Mouse (Mus musculus): ENCODE data around the gene Sesn2. TPM values are rescaled to one million over a fixed set of nuclear protein-coding genes. Genes with fewer than 3 reads are reported as not detected.
A peak's percentile ranks its signal among the peaks of the same experiment; 100 is the strongest.
"Not testable (repeated sequence)": the region's sequence is repeated elsewhere in the genome, so short reads cannot be mapped to it uniquely, and the experiment has no call there.

Gene Sesn2
- total RNA-seq, 2 experiments from 2014 or later, result 2.0 to 2.8 TPM

DNA sequence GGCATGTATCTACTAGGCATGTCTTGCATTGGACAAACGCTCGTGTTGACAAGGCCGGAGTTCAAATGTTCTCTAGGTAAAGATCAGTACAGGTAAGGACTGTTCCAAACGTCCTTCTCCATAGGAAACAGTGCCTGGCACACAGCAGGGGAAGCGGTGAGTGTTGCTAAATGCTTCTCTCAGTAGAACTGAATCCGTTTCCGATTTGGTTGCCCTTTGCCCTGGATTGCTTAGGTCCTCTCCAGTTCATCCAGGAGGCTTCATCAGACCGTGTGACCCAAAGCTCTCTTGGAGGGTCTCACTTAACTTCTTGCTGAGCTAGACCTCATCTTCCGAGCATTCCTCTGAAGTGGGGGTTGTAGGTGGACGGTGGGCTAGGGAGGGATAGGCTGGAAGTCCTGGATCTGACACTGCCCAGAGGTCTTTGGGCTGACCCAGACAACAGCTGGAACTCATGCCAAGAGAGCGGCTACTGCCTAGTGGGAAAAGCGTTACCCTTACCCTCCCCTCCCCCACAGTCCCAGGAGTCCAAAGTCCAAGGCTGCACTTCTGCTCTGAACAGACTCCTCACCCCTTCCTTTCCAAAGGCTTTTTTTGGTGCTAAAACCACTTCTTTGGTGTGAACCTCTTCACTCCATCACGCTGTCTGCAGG lies 27.2 kb downstream of the Sesn2 start:
- no peak for DNase-seq (ENCODE audit: low spot score in 2 of 2)

GRCm38 (mm10) chr4:132482104-132482503 lies 28.2 kb downstream of the Sesn2 start:
- DNase-seq (ENCODE audit: low spot score in 2 of 2), result not testable (repeated sequence)

- no peak for DNase-seq (ENCODE audit: low spot score in 2 of 2)
Observed at GRCm38 (mm10) chr4:132477833-132478232, 32.5 kb downstream of the Sesn2 start.

DNA sequence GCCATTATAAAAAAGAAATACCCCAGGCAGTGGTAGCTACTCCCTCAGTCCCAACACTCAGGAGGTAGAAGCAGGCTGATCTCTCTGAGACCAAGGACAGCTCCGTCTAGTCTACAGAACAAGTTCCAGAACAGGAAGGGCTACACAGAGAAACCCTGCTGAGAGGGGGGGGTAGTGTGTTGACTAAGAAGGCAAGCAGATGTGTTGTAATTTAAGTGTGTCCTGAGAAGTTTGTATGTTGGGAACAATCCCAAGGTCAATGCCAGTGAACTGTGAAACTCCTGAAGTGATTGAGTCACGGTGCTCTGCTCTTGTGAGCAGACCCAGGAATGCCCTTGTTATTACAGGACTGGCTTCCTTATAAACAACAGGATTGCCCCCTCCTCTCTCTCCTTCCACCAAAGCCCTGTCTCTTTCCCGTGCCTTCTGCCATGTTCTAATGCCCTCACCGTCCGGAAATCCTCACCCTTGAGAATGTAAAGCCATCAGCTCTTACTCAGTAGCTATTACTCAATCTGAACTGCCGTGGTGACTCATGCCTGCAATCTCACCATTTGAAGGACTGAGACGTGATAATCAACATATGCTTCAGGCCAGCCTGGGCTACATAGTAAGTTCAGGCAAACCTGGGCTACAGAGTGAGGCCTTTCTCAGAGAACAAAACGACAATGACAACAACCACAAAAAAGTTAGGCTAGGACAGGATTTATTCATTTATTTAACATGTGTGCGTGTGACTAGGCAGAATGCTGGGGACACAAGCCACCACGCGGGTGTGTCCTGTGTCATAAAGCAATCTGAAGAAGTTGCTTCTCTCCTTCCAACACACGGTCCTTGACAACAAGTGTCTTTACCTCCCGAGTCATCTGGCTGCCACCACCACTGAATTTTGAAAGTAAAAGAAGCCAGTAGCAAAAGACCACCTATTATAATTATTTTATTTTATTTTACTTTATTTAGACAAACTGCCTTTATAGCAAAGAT lies 34.1 kb downstream of the Sesn2 start:
- DNase-seq (ENCODE audit: low spot score in 2 of 2), result no peak

DNA sequence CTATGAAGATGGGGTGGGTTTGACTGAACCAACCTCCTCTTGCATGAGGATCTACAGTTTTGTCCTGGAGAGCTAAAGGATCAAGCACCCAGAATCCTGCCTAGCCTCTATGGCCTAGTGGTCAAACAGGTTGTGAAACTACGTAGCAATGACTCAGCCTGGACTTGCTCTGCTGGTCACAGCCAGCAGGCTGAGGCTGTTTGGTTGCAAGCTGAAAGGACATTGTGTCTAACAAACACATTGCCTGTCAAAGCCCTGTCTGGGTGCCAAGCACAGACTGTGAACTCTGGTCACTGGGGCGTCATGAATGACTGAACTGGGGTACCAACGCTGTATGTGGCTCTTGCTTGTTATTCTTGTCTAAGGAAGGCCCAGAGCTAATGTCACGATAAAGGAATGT lies 35.7 kb downstream of the Sesn2 start:
- no peak for DNase-seq (ENCODE audit: low spot score in 2 of 2)

DNA sequence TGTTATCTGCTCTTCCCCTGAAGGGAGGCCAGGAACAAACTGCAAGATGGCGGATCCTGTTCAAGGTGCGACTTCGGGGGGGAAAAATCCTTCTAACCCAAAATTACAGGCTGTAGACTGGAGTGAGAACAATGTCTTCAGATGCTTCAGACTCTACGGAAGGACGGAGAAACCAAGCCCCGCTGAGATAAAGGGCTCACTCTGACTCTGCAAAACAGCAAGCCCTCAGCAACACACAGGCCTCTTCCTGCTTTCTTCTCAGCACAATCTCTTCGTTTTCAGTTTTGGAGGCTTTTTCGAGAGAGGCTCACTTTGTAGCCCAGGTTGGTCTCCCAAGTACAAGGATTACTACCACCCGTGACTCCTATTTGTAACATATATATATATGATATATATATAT lies 36.9 kb downstream of the Sesn2 start:
- DNase-seq (ENCODE audit: low spot score in 2 of 2), result no peak

- no peak for DNase-seq (ENCODE audit: low spot score in 2 of 2)
Observed at GRCm38 (mm10) chr4:132469873-132470272, 40.4 kb downstream of the Sesn2 start.

- DNase-seq (ENCODE audit: low spot score in 2 of 2), result no peak
Observed at GRCm38 (mm10) chr4:132464255-132464613, 46.1 kb downstream of the Sesn2 start.

- DNase-seq (ENCODE audit: low spot score in 2 of 2), result peak; percentile 78 to 93
Observed at GRCm38 (mm10) chr4:132463430-132464254, 46.7 kb downstream of the Sesn2 start, which contains the start of gene Med18. TSS of gene Med18 (minus strand) at chr4:132463921.

GRCm38 (mm10) chr4:132462836-132463235 lies 47.5 kb downstream of the Sesn2 start:
- no peak for DNase-seq (ENCODE audit: low spot score in 2 of 2)

DNA sequence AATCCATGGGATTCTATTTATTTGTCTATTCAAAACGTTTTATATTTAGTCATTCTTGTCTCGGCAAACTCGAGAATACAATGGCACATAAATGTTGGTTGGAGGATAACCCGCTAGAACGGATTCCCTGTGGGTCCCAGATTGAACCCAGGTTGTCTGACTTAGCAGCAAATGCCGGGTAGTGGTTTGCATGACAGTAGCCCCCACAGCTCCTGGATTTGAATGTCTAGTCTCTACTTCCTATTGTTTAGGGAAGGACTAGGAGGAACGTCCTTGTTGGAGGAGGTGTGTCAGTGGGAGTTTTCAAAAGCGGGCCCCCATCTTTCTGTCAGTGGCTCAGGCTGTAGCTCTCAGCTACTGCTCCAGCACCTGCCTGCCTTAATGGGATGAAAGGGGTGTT lies 50.1 kb downstream of the Sesn2 start:
- no peak for DNase-seq (ENCODE audit: low spot score in 2 of 2)

GRCm38 (mm10) chr4:132455561-132455960 lies 54.7 kb downstream of the Sesn2 start:
- DNase-seq (ENCODE audit: low spot score in 2 of 2), result no peak

GRCm38 (mm10) chr4:132455146-132455545 lies 55.2 kb downstream of the Sesn2 start:
- DNase-seq (ENCODE audit: low spot score in 2 of 2), result no peak

DNA sequence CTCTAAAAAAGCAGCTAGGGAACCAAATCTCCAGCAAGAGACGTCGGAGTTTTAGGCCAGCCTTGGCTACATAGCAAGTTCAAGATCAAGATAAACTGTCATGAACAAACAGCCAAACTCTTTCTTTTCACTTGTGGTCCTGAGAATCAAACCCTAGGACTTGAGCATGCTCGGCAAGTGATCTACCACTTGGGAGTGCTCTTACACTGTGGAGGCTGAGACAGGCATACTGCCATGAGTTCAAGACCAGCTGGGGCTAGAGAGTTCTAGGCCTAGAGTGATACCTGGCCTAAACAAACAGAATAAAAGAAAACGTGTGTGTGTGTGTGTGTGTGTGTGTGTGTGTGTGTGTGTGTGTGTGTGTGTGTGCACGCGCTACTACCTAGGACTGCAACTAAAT lies 56.1 kb downstream of the Sesn2 start:
- no peak for DNase-seq (ENCODE audit: low spot score in 2 of 2)

DNA sequence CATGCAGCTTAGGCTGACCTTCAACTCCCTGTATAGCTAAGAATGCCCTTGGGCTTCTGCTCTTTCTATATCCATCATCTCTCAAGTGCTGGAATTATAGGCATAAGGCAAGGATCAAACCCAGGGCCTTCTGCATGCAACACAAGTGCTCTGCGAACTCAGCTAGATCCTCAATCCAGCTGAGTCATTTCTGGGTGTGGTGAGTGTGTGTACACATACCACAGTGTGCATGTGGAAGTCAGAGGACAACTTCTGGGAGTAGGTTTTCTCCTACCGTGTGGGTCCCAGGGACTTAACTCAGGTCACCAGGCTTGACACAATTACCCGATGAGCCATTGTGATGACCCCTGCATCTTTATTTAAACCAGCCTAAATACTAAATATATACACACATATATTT lies 60.5 kb downstream of the Sesn2 start:
- DNase-seq (ENCODE audit: low spot score in 2 of 2), result no peak

DNA sequence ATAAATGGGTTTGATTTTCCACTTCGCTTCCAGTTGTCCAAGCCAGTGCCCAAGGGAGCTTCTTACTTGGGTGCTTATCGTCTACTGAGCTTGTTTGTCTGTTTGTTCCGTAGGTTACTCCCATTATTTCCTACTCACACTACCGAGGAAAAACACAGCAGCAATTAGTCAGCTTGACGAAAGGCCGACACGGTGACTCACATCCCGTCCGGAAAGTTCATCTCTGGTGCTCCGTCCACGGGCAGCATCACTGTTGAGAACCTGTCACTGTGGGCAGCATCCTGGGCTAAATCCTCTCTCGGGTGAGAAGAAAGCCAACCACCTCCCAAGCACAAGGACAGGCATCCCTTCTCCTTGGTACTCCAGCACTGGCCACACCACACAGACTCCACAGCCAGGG lies 64.2 kb downstream of the Sesn2 start:
- DNase-seq (ENCODE audit: low spot score in 2 of 2), result no peak

- DNase-seq (ENCODE audit: low spot score in 2 of 2), result no peak
Observed at GRCm38 (mm10) chr4:132444516-132444915, 65.8 kb downstream of the Sesn2 start.
